Mouse (Mus musculus) testis, postnatal 14 days (tissue): ENCODE data around the gene Ccdc110.

ENCODE experiments used
- DNase-seq: peaks from one replicate; pipeline ENCODE4 v3.0.0; 2021; ENCODE audit warnings: low spot score

Ccdc110 gene

GRCm38 (mm10) chr8:45975837-45976468, 41.5 kb downstream of the Ccdc110 start:
- DNase-seq: no peak

- no peak for DNase-seq
Measured at GRCm38 (mm10) chr8:45986665-45987064, 52.2 kb downstream of the Ccdc110 start.

DNA sequence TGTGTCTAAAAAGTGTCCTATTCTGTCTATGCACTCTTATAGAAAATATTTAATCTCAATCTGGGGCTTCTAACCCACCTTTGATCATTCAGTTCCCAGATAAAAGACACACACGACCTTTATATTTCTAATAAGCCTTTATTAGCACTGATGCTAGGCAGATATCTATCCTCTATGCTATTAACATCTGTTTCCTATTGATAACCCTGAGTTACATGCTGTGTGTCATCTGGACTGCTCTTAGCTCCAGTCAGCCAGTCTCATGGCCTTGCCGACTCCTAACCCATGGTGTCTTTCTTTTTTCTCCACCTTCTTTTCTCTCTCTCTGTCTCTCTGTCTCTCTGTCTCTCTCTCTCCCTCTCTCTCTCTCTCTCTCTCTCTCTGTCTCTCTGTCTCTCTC, 53.8 kb downstream of the Ccdc110 start:
- no peak for DNase-seq

GRCm38 (mm10) chr8:45990631-45991310, 56.4 kb downstream of the Ccdc110 start:
- DNase-seq: no peak
